Mouse (Mus musculus): ENCODE measurements around the gene Rps6kb1.
"Not testable (repeated sequence)": the region's sequence is repeated elsewhere in the genome, so short reads cannot be mapped to it uniquely, and the experiment has no call there.

Rps6kb1 gene

GRCm38 (mm10) chr11:86543960-86544638 is 506 bp downstream of the Rps6kb1 start:
- DNase-seq (ENCODE audit: extremely low spot score, low spot score): no peak

DNA sequence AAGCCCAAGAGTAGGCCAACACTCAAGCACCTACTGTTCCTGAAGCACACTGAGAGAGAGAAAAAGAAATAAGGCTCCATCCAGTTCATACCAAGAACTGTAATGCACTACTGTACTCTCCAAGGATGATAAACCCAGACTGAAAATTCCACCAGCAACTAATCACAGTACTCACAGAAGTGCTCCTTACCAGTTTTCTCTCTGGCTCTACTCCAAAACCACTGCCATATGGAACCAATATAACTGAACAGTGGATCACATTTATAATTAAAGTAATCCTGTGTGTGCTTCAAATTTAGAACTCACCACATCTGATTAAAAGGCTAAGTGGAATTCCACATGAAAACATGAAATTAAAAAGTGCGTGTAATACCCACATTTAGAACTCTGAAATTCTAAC is 1.8 kb downstream of the Rps6kb1 start:
- DNase-seq (ENCODE audit: extremely low spot score, low spot score): no peak

DNA sequence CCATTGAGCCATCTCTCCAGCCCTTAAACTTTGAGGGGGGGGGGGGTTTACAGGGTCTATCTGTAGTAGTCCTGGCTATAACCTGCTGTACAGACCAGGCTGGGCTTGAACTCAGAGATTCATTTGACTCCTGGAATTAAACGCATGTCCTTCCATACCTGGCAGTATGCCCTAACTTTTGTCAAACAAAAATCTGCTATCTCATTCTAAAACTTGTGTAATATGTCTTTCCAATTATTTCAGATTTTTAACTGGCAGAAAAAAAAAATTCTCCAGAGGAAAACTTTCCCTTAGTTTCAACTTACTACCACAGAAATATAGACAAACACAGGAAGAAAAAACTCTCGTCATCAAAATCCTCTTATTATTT is 4.1 kb downstream of the Rps6kb1 start:
- DNase-seq (ENCODE audit: extremely low spot score, low spot score): no peak

- DNase-seq (ENCODE audit: extremely low spot score, low spot score): no peak
These were observed 4.7 kb downstream of the Rps6kb1 start for GRCm38 (mm10) chr11:86539716-86540475.

GRCm38 (mm10) chr11:86538786-86539185 is 5.8 kb downstream of the Rps6kb1 start:
- DNase-seq (ENCODE audit: extremely low spot score, low spot score): no peak

- DNase-seq (ENCODE audit: extremely low spot score, low spot score): no peak
These were observed 10.2 kb downstream of the Rps6kb1 start for GRCm38 (mm10) chr11:86534201-86534910.

DNA sequence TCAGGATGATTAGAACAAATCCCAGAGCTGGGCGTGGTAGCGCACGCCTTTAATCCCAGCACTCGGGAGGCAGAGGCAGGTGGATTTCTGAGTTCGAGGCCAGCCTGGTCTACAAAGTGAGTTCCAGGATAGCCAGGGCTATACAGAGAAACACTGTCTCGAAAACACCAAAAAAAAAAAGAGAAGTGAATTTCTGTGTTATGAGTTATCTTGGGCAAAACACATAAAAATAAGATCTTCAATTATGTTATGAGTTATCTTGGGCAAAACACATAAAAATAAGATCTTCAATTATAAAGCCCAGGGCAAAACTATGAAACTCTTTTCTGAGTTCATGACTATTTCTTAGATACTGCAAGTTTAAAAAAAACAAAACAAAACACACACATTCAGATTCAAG is 11.3 kb downstream of the Rps6kb1 start:
- not testable (repeated sequence) for DNase-seq (ENCODE audit: extremely low spot score, low spot score)

GRCm38 (mm10) chr11:86532834-86533233 is 11.8 kb downstream of the Rps6kb1 start:
- DNase-seq (ENCODE audit: extremely low spot score, low spot score): no peak

DNA sequence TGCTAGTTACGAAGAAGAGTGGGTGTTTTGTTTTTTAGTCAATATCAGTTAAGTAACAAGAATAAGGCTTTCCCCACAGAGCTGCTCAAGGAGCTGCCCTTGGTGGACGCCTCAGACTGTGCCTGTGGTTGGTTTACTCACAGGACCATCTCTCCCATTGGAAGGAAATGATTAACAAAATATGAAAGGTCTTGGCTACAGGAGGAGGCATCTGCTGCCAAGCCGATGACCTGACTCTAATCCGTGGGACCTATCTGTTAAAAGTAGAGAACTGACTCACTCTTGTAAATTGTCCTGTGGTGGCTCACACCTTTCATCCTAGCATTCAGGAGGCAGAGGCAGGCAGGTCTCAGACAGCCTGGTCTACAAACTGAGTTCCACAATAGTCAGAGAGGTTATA is 17.1 kb downstream of the Rps6kb1 start:
- no peak for DNase-seq (ENCODE audit: extremely low spot score, low spot score)

- DNase-seq (ENCODE audit: extremely low spot score, low spot score): no peak
These were observed 24.9 kb downstream of the Rps6kb1 start for GRCm38 (mm10) chr11:86519751-86520150.

GRCm38 (mm10) chr11:86517229-86517628 is 27.4 kb downstream of the Rps6kb1 start:
- no peak for DNase-seq (ENCODE audit: extremely low spot score, low spot score)

DNA sequence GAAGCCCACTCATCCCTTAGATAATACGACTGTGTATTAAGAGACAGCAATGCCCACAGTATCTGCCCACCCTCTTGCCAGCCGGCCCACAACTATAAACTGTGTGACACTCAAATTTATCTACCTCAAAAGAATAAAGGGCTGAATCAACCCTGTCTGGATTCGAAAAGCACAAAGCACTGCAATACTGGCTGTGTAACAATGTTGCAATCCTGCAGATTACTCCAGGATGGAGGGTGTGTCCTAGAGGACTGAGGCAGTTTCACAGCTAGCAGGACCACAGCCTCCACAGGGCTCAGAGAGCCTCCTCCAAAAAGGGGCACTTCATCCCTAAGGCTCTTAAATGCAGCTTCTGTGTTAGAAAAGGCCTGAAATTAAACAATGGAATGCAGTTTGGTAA is 28.0 kb downstream of the Rps6kb1 start:
- DNase-seq (ENCODE audit: extremely low spot score, low spot score): no peak

DNA sequence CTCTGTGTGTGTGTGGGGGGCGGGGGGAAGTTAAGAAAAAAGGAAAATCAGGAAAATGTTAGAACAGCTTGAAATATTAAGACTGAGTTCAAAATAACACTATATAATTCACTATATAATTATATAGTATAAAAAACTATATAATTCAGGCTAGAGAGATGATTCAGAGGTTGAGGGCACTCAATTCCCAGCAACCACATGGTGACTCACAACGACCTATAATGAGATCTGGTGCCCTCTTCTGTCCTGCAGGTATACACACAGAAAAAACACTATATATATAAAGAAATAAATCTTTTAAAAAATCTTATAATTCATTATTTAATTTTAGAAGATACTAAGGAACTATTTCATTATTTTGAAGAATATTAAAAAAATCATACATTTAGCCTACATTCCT is 36.6 kb downstream of the Rps6kb1 start:
- no peak for DNase-seq (ENCODE audit: extremely low spot score, low spot score)

DNA sequence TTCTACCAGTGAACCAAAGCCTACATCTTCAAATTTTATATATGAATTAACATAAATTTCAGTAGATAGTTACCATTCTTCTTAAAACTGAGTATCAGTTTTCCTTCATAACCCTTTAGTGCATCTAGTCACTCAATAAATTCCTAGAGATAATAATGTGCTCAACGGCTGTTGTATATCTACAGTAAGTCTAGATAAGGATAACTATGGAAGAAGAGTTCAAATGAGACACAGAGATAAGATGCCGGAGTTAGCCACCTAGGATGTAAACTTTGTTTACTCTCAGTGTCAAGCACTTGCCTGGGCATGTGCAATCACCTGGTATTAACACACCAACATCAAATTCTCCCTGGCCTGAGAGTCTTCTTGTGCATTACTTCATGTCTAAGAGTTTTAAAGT is 37.3 kb downstream of the Rps6kb1 start:
- DNase-seq (ENCODE audit: extremely low spot score, low spot score): no peak

DNA sequence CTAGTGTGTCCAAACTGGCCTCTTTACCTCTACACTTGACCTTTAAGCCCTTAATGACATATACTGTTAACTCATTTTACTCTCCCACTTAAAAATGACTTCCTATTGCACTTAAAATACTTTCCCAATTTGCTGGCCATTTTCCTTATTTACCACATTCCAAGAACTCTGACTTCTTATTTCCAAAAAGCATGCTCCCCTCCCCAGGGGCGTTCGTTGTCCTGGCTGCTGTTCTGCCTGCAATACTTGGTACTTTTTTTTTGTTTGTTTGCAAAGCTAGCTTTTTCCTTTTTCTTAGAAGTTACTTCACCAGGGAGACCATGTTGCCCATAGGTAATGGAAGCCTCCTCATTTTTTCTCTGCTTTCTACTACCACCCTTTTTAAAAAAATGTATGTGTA is 41.5 kb downstream of the Rps6kb1 start:
- DNase-seq (ENCODE audit: extremely low spot score, low spot score): no peak

DNA sequence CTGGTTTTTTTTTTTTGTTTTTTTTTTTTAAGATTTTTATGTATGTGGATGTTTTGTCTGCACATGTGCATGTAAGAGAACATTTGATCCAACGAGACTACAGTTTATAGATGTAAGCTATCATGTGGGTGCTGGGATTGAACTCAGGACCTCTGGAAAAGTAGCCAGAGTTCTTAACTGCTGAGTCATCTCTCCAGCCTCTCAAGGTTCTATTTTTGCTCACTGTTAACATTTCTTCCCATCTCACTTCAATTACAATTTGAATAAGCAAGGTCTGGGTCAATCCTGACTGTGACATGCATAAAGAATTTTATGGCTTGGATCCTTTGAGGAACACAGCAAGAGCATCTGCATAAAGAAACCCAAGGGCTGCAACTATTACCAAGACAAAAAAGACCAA is 43.8 kb downstream of the Rps6kb1 start:
- DNase-seq (ENCODE audit: extremely low spot score, low spot score): no peak

DNA sequence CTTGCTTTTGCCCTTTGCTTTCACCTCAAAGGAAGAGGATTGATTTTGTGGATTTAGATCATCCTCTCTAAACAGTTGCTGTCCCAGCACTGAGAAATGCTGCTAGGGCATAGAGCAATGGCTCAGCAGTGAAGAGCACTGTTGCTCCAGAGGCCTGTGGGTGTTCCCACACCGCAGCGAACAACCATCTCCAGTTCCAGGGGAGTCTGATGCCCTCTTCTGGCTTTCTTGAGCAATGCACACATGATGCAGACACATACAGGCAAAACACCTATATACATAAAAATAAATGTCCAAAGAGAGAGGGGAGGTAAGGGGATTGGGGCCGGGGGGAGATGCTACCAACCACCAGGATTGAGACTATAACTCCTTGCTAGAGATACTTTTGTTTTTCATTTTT is 46.7 kb downstream of the Rps6kb1 start:
- DNase-seq (ENCODE audit: extremely low spot score, low spot score): no peak

DNA sequence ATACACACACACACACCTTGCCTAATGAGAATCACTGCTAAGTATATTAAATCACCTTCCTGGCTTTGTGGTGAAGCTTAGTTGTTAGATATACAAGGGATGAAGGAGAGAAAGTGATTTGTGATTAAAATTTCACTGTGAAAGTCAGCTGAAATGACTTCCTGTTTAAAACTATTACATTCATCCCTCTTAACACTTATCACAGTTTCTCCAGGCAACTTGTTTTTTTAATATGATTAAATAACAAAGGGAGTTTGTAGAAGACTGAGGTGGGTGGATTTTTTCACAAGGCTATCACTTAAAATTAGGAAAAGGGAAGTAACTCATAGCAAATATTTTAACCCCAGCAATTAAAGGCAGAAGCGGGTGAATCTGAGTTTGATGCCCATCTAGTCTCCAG is 47.2 kb downstream of the Rps6kb1 start:
- DNase-seq (ENCODE audit: extremely low spot score, low spot score): no peak

GRCm38 (mm10) chr11:86490782-86491181 is 53.8 kb downstream of the Rps6kb1 start:
- no peak for DNase-seq (ENCODE audit: extremely low spot score, low spot score)

- DNase-seq (ENCODE audit: extremely low spot score, low spot score): peak; percentile 67
These were observed 59.6 kb downstream of the Rps6kb1 start for GRCm38 (mm10) chr11:86484910-86485510.

DNA sequence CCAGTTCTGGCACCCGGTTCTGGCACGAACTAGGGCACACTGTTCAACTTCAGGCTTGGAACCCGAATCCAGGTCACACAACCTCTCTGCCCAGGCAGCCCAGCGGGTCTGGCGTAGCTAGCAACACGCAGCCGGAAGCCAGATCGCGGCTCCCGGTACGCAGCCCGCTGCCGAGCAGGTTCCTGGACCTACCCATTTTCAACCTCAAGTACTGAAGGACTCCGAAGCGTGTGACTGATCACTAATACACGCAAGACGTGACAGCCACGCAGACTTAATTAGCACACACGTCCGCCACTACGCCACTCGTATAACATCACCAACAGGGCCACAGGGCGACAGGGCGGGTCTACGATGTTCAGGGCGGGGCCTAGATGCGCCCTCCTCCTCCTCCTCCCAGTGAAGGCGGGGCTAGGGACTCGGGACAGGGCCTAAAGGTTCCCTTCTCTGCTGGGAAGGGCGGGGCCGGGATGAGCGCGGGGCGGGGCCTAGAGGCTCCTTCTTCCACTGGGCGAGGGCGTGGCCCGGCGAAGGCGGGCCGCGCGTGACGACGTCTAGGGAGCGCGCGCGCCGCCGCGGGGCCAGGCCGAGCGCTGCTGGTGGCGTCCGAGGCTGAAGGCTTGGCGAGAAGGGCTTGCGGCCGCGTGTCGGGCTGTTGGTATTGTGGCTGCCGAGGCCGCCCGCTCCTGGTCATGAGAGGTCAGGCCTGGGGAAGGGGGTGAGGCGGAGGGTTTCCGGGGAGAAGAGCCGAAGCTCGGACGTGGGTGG is 60.3 kb downstream of the Rps6kb1 start, which contains the start of gene Rnft1:
Gene Rnft1, plus strand, starts transcription at position 557 of the 768 bp plus-strand sequence.
- peak; percentile 97 for DNase-seq (ENCODE audit: extremely low spot score, low spot score)

All from neural tube, embryonic 10.5 days (tissue).